22 mouse cellular contexts compared by ENCODE assay signal in genomic region chr2:173348757-173349156, GRCm38 (mm10).
A peak's percentile ranks its signal among the peaks of the same experiment; 100 is the strongest.
DNase-seq lines count a peak whose midpoint lies in the region; ATAC-seq and TF ChIP-seq lines count a peak whose summit lies in the region.
"Had no signal": no experiment of that assay in that cellular context is flagged by ENCODE, and none has a peak within 500 bp of the region (broad histone marks: within the 10 kb centered on the region; RNA-seq: fewer than 3 reads in every experiment).

No protein-coding gene starts in this region.

- intact Hi-C loops in gastrocnemius, adult 2 months (cut with DNase I): no loop called here

- no peak overlapping the region for H3K27ac ChIP-seq in gastrocnemius, adult 2 months
- H3K27ac ChIP-seq: forebrain, embryonic 10.5 days; forebrain, embryonic 13.5 days; hindbrain, embryonic 14.5 days; hindbrain, postnatal 0 days had no signal

- TF ChIP-seq CTCF in gastrocnemius, adult 2 months (IDR thresholded peaks at IDR 0.05): no peak

- peak; percentile 6 for DNase-seq in gastrocnemius, adult 2 months
- no peak for DNase-seq in gastrocnemius, adult 8-10 months (ENCODE audit: low spot score in 2 of 2)
- DNase-seq in 3T3-L1 (ENCODE audit: low read depth, low spot score): peak; percentile 37
- DNase-seq in naive thymus-derived CD4-positive, alpha-beta T cell, adult 2 months (ENCODE audit: low read depth): peak; percentile 50
- no peak for DNase-seq in left cerebral cortex, adult 9 months (ENCODE audit: low spot score in 2 of 2)
- DNase-seq: adrenal gland, adult 2 months; adrenal gland, postnatal 14 days; cerebellum, adult 11 months; cerebellum, adult 2 months; cerebellum, postnatal 10 days; gastrocnemius, postnatal 25 days; heart, postnatal 36 days had no signal

- ATAC-seq in CD4-positive, CD25-positive, alpha-beta regulatory T cell, adult 4 months: peak; percentile 20
- no peak for ATAC-seq in megakaryocyte progenitor cell, adult 5-6 weeks (replicated peaks; ENCODE audit: poor library complexity)
- ATAC-seq: forebrain, embryonic 13.5 days; forebrain, embryonic 16.5 days; hindbrain, postnatal 0 days; Patski had no signal

- H3K4me3 ChIP-seq in gastrocnemius, adult 2 months: no peak overlapping the region
- H3K4me3 ChIP-seq: forebrain, embryonic 10.5 days; forebrain, embryonic 13.5 days; heart, embryonic 12.5 days; heart, embryonic 15.5 days had no signal

Comparison
In these comparisons a context has a peak if more than half of its experiments do, and no peak if none do; other contexts are left out.
1. DNase-seq: peak in gastrocnemius, adult 2 months (single experiment), 3T3-L1 (single experiment) and naive thymus-derived CD4-positive, alpha-beta T cell, adult 2 months (single experiment); none in gastrocnemius, adult 8-10 months (0 of 2) and left cerebral cortex, adult 9 months (0 of 2).